Mouse (Mus musculus): Measurements from ENCODE around the gene Pou3f3.

- no peak for TF ChIP-seq EP300 (IDR thresholded peaks at IDR 0.05; ENCODE audit: low read depth in 1 of 2, low read length in 2 of 2)
- TF ChIP-seq RAD21 (IDR thresholded peaks at IDR 0.05; ENCODE audit: low read depth, low read length), result no peak
- no peak for TF ChIP-seq HCFC1 (IDR thresholded peaks at IDR 0.05; ENCODE audit: low read depth, low read length)
Observed at GRCm38 (mm10) chr1:42707196-42707595, 11.6 kb downstream of the Pou3f3 start.
